Mouse (Mus musculus) CD8-positive naive resting alpha-beta T cell, adult 57 days (primary cell): ENCODE data around the gene Mmp28. TPM values are rescaled to one million over a fixed set of nuclear protein-coding genes. Genes with fewer than 3 reads are reported as not detected.

Experiments used
- total RNA-seq: library from RNA; stranded (reverse); gene quantifications from one replicate; pipeline ENCODE4 v1.2.4, GENCODE M21; 2023

Mmp28 gene
- total RNA-seq = not detected

DNA sequence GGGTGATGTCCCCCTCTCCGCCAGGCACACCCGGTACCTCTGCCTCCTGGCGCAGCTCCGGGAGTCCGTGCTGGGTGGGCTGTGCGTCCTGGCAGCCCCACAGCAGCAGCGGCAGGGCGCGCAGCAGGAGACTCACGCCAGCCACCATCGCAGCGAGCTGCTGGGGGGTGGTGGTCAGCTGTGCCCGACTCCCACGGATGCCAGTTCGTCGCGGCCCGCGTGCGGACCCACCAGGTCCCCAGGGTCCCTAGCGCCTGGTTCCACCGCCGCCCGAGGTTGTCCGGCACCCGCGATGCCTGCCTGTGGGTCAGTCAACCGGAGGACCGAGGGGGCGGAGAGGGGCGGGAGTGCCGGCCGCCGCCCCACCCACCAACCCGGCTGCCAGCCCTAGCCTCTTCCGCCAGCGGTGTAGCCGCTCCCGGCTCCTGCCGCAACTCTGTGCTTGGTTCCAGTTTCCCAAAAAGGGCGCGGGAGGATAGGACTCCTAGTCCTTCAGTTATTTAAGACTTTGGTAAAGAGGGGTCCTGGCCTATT, at the start of gene Mmp28:
Gene Mmp28, minus strand, starts transcription at position 361 of the 534 bp plus-strand sequence.

GRCm38 (mm10) chr11:83472324-83473234, 9.7 kb upstream of the Mmp28 start, which contains the start of gene Taf15:
TSS of gene Taf15 (plus strand) at chr11:83473086.

GRCm38 (mm10) chr11:83437377-83437776, 25.5 kb downstream of the Mmp28 start, which contains the start of gene 1700020L24Rik:
TSS of gene 1700020L24Rik (plus strand) at chr11:83437677.

GRCm38 (mm10) chr11:83429355-83429754, 33.5 kb downstream of the Mmp28 start, which contains the start of gene Gas2l2:
TSS of gene Gas2l2 (minus strand) at chr11:83429455.

DNA sequence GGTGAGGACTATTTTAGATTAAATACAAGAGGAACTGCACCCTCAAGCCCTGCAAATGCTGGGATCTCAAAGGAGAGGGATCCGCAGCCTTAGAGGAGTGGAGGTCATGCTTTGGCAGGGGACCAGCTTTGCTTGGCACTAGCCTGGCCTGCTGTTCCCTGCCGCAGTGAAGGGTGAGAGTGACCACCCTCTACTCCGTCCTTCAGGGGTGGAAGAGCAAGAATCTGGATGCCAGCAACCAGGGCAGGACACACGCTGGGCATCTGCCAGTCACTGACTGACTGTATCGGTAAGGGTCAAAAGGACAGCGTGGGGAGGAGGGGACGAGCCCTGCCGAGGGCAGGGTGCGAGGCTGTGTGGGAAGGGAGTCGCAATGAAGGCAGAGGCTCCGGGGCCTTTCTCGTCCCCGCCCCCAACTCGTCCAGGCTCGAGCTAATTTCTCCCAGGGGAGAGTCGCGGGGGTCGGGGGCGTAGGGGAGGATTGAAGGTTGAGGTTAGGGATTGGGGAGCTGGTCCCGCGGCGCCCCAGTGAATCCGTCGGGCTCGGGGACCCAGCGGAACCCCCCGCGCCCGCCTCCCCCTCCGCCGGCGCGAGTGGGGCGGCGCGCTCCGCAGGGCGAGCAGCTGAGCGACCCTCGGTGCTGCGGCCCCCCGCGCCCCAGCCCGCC, 53.6 kb downstream of the Mmp28 start, which contains the start of gene Rasl10b:
Gene Rasl10b, plus strand, starts transcription at position 51 of the 668 bp plus-strand sequence.

Other genes with a start within 250 kb of the Mmp28 start
- not detected for gene Slfn14, start 176.3 kb downstream of the Mmp28 start, total RNA-seq
- 106 TPM for gene Ap2b1, start 164.0 kb downstream of the Mmp28 start, total RNA-seq
- 9.4 TPM for gene Pex12, start 160.5 kb downstream of the Mmp28 start, total RNA-seq
- gene Rasl10b, start 53.9 kb downstream of the Mmp28 start, total RNA-seq = 0.89 TPM
- not detected for gene Gas2l2, start 33.6 kb downstream of the Mmp28 start, total RNA-seq
- not detected for gene 1700020L24Rik, start 25.4 kb downstream of the Mmp28 start, total RNA-seq
- 145 TPM for gene Taf15, start 10.0 kb upstream of the Mmp28 start, total RNA-seq
- gene Heatr9, start 59.1 kb upstream of the Mmp28 start, total RNA-seq = not detected
- 19.3 TPM for gene Ccl5, start 67.4 kb upstream of the Mmp28 start, total RNA-seq
- gene Ccl9, start 115.6 kb upstream of the Mmp28 start, total RNA-seq = 0.49 TPM
- gene Ccl6, start 130.0 kb upstream of the Mmp28 start, total RNA-seq = 4.1 TPM
- not detected for gene Rpl9-ps1, start 182.6 kb upstream of the Mmp28 start, total RNA-seq
- gene Ccl3, start 186.3 kb upstream of the Mmp28 start, total RNA-seq = 7.2 TPM
- gene Ccl4, start 199.5 kb upstream of the Mmp28 start, total RNA-seq = 7.4 TPM
- gene Wfdc17, start 240.9 kb upstream of the Mmp28 start, total RNA-seq = not detected
- gene Wfdc18, start 245.9 kb upstream of the Mmp28 start, total RNA-seq = not detected